Mouse (Mus musculus) cerebellum, adult 9-11 months (tissue): Measurements from ENCODE around the gene Abcc4.

Source experiments
- DNase-seq: peaks from one replicate; pipeline ENCODE4 v3.0.0; 2022

Abcc4 gene

DNA sequence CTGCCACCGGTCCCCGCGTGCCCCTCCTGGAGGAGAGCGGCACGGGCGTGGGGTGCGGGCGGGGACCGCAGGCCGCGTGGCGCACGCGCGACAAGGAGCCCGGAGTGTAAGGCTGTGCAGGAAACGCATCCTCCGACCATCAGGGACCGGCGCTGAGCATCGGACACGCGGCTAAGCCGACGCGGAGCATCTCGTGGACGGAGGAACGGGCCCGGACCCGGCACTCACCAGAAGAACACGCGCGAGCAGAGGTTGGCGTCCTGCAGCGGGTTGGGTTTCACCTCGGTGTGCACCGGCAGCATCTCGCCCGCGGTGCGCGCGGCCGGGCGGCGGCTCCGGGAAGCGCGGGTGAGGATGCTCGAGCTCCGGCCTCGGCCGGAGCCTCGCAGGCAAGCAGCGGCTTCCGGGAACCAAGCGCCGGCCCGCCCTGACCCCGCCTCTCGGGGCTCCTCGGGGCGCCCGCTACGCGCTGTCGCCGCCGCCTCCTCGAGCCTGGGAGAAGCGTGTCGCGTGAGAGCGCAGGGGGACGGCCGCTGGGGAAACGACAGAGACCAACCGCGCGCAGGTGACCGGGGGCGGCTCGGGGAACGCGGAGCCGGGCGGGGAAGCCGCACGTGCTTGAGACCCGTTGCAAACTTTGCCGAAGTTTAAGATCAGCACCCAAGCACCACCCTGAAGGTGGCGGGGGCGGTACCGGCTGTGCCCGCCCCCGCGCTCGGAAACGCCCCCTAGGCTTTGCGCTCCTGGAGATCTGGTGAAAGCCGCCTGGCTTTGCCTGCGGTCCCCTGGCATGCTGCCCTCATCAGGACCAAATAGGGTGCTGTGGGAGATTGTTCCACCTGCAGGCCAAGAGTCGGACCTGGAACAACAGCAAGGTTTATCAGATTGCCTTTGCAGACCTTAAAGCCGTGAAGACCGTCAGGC is at the start of gene Abcc4:
Gene Abcc4, minus strand, starts transcription at position 412 of the 924 bp plus-strand sequence.
- peak; percentile 66 for DNase-seq

GRCm38 (mm10) chr14:118751193-118751753 is 45.3 kb upstream of the Abcc4 start:
- no peak for DNase-seq

DNA sequence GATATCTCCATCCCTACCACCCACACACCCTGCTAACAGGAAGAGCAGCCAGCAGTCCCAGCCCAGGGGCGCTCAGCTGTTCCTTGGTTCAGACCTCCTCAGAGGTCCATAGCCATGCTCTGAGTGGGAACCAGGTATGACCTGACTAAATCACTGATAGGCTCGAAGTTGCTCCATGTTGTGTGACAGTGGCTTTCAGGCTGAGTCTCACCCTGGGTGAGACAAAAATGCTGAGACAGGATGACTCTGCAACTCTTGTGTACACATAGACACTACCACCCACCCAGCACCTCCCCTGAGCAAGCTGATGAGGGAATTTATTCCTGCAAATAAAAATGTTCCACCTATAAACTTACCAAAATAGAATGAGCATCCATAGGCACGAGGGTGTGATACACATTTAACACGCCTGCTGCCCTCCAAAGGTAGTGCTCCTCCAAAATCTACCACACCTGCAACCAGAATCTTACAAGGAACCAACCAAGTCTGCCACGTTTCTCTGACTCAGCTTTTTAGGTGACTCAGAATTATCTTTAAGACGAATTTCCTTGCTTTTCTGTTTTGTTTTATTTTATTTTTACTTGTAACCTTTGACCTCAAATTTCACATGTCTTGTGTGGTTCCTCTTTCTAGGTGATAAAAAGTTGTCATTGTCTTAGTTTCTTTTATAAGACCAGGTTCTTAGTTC is 44.6 kb upstream of the Abcc4 start:
- DNase-seq, result no peak

DNA sequence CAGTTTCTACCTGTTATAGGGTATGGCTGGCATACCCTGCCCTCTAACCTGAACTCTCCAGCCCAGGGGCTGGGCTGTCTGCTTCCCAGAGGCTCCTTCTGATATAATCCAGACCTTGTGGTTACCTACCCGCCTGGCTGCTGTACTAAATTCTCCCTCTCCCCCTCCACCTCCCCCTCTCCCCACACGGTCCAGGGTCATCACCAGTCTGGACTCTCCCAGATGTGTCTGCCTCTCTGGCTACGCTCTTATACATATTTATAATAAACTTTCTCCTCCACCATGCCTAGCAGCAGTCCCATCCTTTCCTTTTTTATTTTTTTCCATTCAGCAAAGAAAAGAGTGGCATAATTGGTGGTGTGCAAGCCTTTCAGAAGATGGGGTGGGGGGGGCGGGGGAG is 43.7 kb upstream of the Abcc4 start:
- no peak for DNase-seq

DNA sequence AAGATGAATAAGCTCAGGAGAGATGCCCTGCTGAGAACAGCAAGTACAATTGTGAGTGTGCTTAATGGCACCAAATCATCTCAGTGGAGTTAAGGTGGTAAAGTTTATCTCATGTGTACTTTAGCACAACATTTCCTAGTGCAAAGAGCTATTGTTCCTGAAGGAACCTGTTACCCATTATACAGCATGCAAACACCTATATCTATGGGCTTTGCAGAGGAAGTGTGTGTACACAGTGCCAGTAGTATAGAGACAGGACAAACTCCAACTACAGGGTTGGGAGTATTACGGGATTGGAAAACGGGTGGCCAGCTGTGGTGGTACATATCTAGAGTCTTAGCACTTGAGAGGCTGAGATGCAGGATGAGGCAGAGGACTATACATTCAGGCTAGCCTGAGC is 43.0 kb upstream of the Abcc4 start:
- no peak for DNase-seq

DNA sequence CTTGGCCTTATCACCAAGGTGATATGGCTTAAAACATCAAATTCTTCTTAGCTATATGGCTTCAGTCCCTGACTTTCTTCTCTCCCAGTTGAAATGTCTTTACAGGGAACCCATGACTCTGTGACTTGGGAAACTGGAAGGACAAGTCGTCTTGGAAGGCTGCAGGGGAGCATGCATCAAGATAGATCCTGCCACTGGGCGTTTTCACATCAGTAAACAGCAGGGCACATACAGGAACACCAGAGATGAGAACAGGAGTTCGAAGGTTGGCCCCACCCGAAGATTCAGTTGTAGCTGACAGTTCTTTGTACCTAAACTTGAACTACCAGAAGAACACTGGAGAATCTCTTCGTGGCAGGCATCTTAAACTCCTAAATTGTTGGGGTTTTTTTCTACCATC is 36.8 kb upstream of the Abcc4 start:
- no peak for DNase-seq

- DNase-seq, result no peak
Observed at GRCm38 (mm10) chr14:118741780-118742179, 35.8 kb upstream of the Abcc4 start.

DNA sequence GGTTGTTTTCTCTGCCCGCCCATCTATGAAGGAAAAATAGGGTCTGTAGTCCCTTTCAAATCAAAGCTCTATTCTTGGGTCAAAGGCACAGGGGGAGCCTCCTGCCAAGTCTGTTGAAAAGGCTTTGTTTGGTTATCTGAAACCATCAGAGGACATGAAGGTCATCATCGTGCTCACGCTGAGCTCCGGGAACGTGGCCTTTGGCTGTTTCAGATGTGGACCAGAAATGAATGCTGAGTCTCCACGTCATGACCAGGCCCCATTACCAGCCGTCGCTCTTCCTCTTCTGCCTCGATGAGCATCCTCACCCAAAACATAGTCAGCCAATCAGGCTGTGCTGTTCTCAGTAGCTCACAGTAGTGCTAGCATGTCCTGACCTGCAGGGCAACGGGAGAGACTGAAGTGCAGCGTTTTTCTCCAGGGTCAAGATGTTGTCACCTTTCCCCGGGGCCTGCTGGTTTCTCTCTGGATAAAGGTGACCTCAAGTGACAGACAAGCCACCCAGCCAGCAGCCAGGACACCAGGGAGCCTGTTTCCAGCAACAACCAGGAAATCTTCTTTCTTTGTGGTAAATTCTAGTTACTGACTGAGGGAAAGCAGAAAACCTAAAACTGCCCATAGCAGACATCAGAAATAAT is 31.4 kb upstream of the Abcc4 start:
- no peak for DNase-seq

- no peak for DNase-seq
Observed at GRCm38 (mm10) chr14:118735114-118735513, 29.1 kb upstream of the Abcc4 start.

DNA sequence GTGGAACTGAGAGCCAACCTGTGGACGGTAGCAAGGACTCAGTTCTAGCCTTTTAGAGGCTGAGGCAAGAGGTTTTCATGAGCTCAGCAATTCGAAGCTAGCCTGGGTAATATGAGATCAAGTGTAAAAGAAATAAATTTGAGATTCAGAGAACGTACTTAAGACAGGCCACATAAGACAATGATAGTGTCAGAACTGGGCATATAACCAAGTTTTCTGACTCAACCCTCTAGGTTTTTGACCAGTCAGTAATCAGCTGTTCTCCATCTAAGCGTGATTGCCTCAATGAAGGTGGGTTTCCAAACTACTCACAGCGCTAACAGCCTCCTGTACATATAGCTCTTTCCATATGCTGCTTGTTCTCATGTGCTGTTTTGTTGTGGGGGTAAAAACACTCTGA is 27.1 kb upstream of the Abcc4 start:
- no peak for DNase-seq

- no peak for DNase-seq
Observed at GRCm38 (mm10) chr14:118730631-118731030, 24.6 kb upstream of the Abcc4 start.

GRCm38 (mm10) chr14:118725467-118725866 is 19.4 kb upstream of the Abcc4 start:
- no peak for DNase-seq

- peak; percentile 52 for DNase-seq
Observed at GRCm38 (mm10) chr14:118723920-118724693, 18.1 kb upstream of the Abcc4 start.

DNA sequence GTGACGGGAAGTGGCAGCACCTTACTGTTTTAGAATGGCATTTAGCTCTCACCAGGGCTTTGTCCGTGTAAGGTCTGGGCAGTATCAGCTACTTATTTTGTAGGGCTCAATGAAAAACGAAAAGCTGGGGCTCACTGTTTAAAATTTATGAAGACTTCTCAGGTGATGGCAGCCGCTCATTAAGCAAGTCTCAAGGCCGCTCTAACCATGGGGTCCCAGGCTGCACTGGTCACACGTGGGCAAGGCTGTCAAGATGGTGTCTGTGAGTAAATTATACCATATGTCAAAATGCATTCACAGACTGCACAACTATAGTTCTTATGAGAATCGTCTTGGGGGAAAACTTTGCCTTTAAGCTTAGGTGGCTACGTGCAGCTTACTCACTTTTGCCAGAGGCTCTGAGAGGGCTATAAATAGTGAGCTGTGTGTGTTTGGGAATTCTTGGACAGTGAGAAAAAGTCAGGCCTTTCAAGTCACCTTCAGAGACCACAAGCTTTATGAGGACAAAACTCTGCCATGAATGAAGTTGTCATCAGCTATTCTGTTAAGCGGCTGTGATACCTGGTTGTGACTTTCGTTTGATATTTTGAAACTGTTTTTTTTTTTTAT is 13.7 kb upstream of the Abcc4 start:
- no peak for DNase-seq

- DNase-seq, result no peak
Observed at GRCm38 (mm10) chr14:118718576-118718975, 12.6 kb upstream of the Abcc4 start.

- DNase-seq, result no peak
Observed at GRCm38 (mm10) chr14:118716372-118717312, 10.6 kb upstream of the Abcc4 start.

DNA sequence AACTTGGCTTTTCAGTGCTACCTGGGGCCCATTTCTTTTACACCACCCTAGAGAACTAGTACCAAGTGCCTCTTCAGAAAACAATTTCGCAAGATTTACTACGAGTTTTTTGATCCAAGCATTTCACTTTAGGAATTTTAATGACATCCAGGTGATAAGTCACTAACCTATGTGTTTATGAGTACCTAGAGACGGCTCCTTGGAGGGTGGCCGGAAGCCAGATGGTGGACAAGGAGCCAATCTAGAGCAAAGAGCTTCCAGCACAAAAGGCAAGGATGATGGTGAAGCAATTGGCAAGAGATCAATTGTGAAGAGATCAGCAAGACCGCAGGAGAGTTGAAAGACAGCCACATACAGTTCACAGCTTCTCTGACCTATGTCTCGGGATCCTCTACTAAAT is 8.7 kb upstream of the Abcc4 start:
- no peak for DNase-seq

DNA sequence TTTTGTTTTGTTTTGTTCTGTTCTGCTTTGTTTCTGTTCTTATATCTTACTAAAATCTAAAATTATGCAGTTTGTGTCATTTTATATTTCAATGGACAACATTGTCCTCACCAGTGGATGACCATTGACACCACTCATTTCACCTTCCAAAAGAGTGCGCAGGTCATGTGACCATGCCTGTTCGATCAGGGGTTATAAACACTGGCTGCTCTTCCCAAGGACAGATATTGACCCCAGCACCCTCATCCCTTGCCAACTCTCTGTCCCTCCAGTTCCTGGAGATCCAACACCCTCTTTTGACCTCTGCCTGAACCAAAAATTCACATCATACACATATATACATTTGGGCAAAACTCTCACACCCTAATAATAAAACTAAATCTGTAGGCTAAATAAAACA is 8.3 kb upstream of the Abcc4 start:
- DNase-seq, result no peak

GRCm38 (mm10) chr14:118713869-118714268 is 7.8 kb upstream of the Abcc4 start:
- no peak for DNase-seq

GRCm38 (mm10) chr14:118713408-118713807 is 7.4 kb upstream of the Abcc4 start:
- DNase-seq, result no peak

DNA sequence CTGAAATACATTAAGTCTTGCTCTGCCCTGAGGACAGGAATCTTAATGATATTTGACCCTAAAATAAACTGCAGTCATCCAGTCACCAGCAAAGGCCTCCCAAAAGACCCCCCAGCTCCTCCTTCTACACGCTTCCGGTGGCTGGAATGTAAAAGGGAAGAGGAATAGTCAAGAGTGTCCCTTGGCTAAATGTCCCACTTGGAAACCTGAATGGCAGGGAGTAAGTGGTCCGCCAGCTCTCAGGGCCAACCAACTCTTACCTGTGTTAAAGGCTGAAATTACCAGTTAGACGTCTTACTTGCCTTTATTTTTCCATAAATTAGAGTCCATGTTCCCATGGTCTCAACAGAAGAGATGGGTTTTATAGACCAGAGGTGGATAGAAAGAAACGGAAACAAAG is 6.9 kb upstream of the Abcc4 start:
- DNase-seq, result no peak
